Mouse (Mus musculus) heart, embryonic 11.5 days (tissue): ENCODE results near the gene Cmpk2. TPM values are rescaled to one million over a fixed set of nuclear protein-coding genes. Genes with fewer than 3 reads are reported as not detected.

Experiments used
- ATAC-seq: fragments of 200-750 bp; cut with Nextera tagmentation; replicated peaks from 2 replicates; pipeline ENCODE4 v1.8.0; 2017; ENCODE audit warnings: moderate library complexity; ENCODE audit not compliant: insufficient number of reproducible peaks, low FRiP score, low TSS enrichment
- H3K27ac ChIP-seq: fragments of 300-500 bp; sonication (generic); 2 replicates; pipeline ENCODE4 v1.5.1; 2014; ENCODE audit warnings: mild to moderate bottlenecking, low read depth, low read length
- H3K27me3 ChIP-seq: fragments of 300-500 bp; sonication (generic); 2 replicates; pipeline ENCODE4 v1.6.1; 2014; ENCODE audit warnings: mild to moderate bottlenecking, low read length, mixed read lengths; ENCODE audit not compliant: control insufficient read depth, insufficient read depth
- H3K36me3 ChIP-seq: fragments of 300-500 bp; sonication (generic); 2 replicates; pipeline ENCODE4 v1.6.1; 2014; ENCODE audit warnings: mild to moderate bottlenecking, low read length, moderate library complexity, mixed read lengths; ENCODE audit not compliant: control insufficient read depth, insufficient read depth
- H3K4me1 ChIP-seq: fragments of 300-500 bp; sonication (generic); 2 replicates; pipeline ENCODE4 v1.6.1; 2014; ENCODE audit warnings: low read length; ENCODE audit not compliant: control insufficient read depth, insufficient read depth
- H3K4me2 ChIP-seq: fragments of 300-500 bp; sonication (generic); 2 replicates; pipeline ENCODE4 v1.6.1; 2014; ENCODE audit warnings: mild to moderate bottlenecking, moderate library complexity
- H3K4me3 ChIP-seq: fragments of 300-500 bp; sonication (generic); 2 replicates; pipeline ENCODE4 v1.5.1; 2014; ENCODE audit warnings: low read depth, low read length
- H3K9ac ChIP-seq: fragments of 300-500 bp; sonication (generic); 2 replicates; pipeline ENCODE4 v1.6.1; 2014; ENCODE audit warnings: mild to moderate bottlenecking, low read depth, low read length, moderate library complexity
- H3K9me3 ChIP-seq: fragments of 300-500 bp; sonication (generic); replicated peaks from 2 replicates; pipeline ENCODE4 v1.6.1; 2016; ENCODE audit warnings: low read length; ENCODE audit not compliant: control insufficient read depth
- WGBS: fragments of 180-500 bp; shearing (Covaris S2); extraction: QIAGEN DNeasy Blood & Tissue Kit; methylation state at CpG from one replicate; pipeline ENCODE4 v1.1.7; 2014; ENCODE audit not compliant: insufficient replicate concordance; 5-methylcytosine and 5-hydroxymethylcytosine counted together
- polyA plus RNA-seq: library from polyadenylated mRNA; unstranded; fragments of >200 nt; fragmentation: Nextera tagmentation; extraction: Ambion mirVana; gene quantifications from 2 replicates; pipeline ENCODE4 v1.2.1, GENCODE M21; 2014

Gene Cmpk2
- polyA plus RNA-seq, 1 experiment from 2014 or later = 9.1 TPM

DNA sequence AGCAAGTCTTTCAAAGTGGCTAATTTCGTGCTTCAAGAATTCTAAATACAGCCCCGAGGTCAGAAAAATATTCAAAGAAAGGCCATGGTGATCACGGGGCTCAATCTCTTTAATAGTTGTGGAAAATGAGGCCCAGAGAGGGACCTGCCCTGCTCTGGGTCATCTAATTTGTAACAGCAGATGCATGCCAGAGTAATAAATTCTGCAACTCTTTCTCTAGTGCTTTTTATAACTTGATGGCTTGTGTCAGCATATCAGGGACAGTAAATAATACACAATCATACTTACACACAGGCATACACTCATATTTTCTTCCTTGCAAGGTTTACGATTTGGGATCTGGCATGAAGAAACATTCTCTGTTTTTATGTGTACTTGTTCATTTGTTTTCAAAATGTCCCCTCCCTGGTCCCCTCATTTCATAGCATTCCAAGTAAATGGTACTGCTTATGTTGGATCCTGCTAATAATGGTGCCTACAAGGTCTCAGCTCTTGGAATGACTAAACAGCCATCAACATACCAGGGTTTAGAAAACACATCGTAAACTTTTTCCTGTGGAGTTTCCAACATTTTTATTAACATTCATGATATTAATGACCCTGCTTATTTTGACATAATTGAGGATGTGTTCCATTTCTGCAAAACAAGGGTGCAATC lies 19.7 kb downstream of the Cmpk2 start:
- no peak for ATAC-seq
- no peaks in the 10 kb centered on the region for H3K27me3 ChIP-seq
- no peaks in the 10 kb centered on the region for H3K4me1 ChIP-seq
- H3K9ac ChIP-seq = no peak overlapping the region
- H3K4me3 ChIP-seq = no peak overlapping the region
- H3K4me2 ChIP-seq = no peak overlapping the region
- H3K27ac ChIP-seq = no peak overlapping the region
- no peaks in the 10 kb centered on the region for H3K36me3 ChIP-seq
- WGBS = 77% methylated on average over 5 of the region's 5 CpGs
- H3K9me3 ChIP-seq = no peaks in the 10 kb centered on the region

DNA sequence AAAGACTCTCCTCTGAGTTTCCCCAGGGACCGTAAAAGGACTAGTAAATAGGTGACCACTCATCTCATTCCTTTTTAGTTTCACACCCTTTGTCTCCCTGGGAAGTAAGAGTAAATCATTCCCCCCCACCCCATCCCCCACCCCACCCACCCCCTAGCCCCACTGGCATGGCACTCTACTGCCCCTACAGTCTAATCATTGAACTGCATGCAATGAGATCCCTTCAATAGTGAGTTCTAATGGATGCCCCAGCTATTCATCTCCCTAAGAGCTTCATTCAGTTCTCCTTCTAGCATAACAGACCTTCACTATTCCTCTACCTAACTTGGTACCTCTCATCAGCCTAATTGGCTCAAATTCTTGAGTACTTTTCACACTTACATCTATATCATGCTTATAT lies 20.9 kb downstream of the Cmpk2 start:
- ATAC-seq = no peak
- Histone ChIP-seq H3K9me3 (no peaks in the 10 kb centered on the region), H3K4me3 (no peak overlapping the region), H3K9ac (no peak overlapping the region), H3K4me1 (no peaks in the 10 kb centered on the region), H3K36me3 (no peaks in the 10 kb centered on the region), H3K4me2 (no peak overlapping the region), H3K27ac (no peak overlapping the region), H3K27me3 (no peaks in the 10 kb centered on the region)
- 91% methylated on average over 1 of the region's 1 CpGs for WGBS

DNA sequence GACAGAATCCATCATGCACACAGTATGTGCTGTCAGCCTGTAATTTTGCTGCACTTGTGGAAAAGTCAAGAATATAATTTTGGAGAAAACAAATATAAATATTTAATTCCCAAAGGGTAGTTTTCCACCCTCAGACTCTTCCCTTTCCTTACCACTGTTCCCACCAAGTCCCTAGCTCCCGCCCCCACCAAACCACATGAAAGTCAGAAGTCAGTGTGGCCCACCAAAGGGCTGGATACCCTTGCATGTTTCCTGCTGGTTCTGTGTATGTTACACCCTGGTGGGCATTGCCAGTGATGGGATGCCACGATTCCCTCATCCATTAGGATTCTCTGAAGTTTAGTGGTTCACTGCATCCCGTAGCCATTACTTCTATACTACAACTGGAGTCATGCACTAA lies 32.0 kb downstream of the Cmpk2 start:
- 80% methylated on average over 3 of the region's 3 CpGs for WGBS

DNA sequence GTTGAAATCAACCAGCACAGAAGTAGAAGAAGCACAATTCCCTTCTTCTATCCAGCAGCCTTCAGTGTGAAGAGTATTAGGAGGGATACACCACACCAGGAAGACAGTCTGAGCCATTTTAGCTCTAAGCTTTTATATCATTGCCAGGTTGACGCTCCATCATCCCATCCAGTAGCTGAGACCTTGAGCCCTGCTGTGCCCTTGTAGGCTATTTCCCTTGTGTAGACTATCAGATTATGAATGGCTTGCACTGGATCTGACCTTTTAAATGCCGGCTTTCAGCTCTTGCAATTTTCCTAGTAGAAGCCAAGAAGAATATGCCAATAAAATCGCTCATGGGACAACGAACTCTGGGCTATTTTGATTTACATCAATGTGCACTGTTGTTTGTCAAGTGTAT lies 42.0 kb downstream of the Cmpk2 start:
- Histone ChIP-seq H3K27ac (no peak overlapping the region), H3K9me3 (no peaks in the 10 kb centered on the region), H3K4me1 (no peaks in the 10 kb centered on the region), H3K36me3 (no peaks in the 10 kb centered on the region), H3K4me3 (no peak overlapping the region), H3K9ac (no peak overlapping the region), H3K27me3 (no peaks in the 10 kb centered on the region), H3K4me2 (no peak overlapping the region)
- ATAC-seq = no peak
- WGBS = 84% methylated on average over 4 of the region's 4 CpGs

More for the DNA sequence above, 32.0 kb downstream of the Cmpk2 start:
- Histone ChIP-seq H3K9ac (no peak overlapping the region), H3K4me3 (no peak overlapping the region), H3K27me3 (no peaks in the 10 kb centered on the region), H3K9me3 (no peaks in the 10 kb centered on the region), H3K4me2 (no peak overlapping the region), H3K27ac (no peak overlapping the region), H3K36me3 (no peaks in the 10 kb centered on the region), H3K4me1 (no peaks in the 10 kb centered on the region)
- ATAC-seq = no peak

DNA sequence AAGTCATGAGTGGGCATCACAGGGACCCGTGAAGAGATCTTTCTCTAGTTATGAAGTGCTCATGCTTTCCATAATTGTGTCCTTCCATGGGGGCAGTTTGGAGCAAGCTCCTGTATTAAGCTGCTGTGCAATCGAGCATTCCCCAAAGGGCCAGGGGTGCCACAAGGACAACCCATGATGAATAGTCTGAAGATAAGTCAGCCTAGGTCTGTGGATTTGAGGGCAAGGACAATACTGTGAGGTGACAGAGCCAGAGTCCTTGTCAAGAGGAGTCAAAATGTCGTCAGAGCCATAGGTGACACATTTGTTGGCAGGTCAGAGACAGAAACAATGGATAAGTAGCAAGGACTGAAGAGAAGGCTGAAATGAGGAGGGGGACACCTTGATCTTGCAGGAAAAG lies 49.2 kb downstream of the Cmpk2 start:
- Histone ChIP-seq H3K4me3 (no peak overlapping the region), H3K9ac (no peak overlapping the region), H3K27me3 (no peaks in the 10 kb centered on the region), H3K9me3 (no peaks in the 10 kb centered on the region), H3K27ac (no peak overlapping the region), H3K4me1 (no peaks in the 10 kb centered on the region), H3K4me2 (no peak overlapping the region), H3K36me3 (no peaks in the 10 kb centered on the region)
- WGBS = 61% methylated on average over 3 of the region's 3 CpGs
- no peak for ATAC-seq

DNA sequence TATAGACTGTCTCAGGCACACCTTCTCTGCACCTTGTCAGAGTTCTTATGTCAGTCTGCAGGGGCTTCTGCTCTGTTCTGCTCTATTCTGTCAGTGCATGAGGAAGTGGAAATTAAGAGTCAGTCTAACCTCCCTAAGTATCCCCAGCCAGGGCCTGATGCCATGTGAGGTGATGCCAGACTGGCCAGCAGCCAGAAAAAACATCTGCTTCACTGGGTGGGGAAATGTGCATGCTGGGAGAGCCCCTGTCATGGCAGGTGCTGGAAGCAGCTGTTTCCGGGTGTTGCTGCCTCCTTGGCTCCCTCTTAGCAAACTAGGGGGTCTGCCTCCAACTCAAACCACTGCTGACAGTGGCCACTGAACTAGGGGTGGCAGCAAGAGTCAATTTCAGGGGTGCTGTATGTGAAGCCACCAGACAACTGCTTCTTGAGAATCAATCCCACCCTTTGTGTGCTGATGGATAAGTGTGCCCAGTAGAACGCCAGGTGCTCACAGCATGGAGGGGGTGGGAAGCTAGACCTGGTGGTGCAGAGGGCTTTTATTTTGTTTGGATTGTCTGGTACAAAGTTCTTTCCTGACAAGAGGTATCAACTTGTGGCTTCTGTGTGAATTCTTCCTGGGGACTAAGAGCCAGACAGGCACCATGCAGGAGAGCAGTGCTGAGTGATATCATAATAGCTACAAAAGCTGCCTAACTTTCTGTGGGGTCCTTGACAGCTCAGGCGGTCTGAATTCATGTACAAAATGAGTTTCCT lies 56.1 kb downstream of the Cmpk2 start:
- H3K4me1 ChIP-seq = no peaks in the 10 kb centered on the region
- WGBS = 52% methylated on average over 3 of the region's 3 CpGs
- no peak; the same call in 1 of the 2 replicates for ATAC-seq
- no peaks in the 10 kb centered on the region for H3K36me3 ChIP-seq
- H3K27me3 ChIP-seq = no peaks in the 10 kb centered on the region
- no peak overlapping the region for H3K4me3 ChIP-seq
- H3K27ac ChIP-seq = no peak overlapping the region
- no peak overlapping the region for H3K4me2 ChIP-seq
- no peaks in the 10 kb centered on the region for H3K9me3 ChIP-seq
- no peak overlapping the region for H3K9ac ChIP-seq

DNA sequence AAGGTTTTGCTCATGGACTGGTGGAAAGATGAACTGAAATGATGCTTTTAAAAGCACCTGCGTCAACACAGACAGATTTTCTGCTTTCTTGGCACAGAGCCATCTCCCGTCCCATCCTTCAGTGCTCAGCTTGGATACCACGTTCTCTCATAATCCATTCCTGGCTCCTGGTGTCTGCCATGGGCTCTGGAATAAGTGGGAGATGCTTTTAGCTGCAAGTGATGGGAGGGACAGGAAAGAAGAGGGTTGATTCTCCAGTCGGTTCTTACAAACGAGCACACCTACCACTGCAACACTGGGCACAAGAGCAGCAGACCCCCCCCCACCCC lies 56.7 kb downstream of the Cmpk2 start:
- no peaks in the 10 kb centered on the region for H3K9me3 ChIP-seq
- no peaks in the 10 kb centered on the region for H3K27me3 ChIP-seq
- H3K4me1 ChIP-seq = no peaks in the 10 kb centered on the region
- ATAC-seq = no peak
- no peaks in the 10 kb centered on the region for H3K36me3 ChIP-seq
- H3K9ac ChIP-seq = no peak overlapping the region
- H3K27ac ChIP-seq = no peak overlapping the region
- H3K4me3 ChIP-seq = no peak overlapping the region
- WGBS = 51% methylated on average over 5 of the region's 5 CpGs
- H3K4me2 ChIP-seq = no peak overlapping the region
